Mouse (Mus musculus) liver (tissue): ENCODE data around the gene Cog5.

Experiments used
- DNase-seq: peaks from one replicate; pipeline ENCODE4 v3.0.0-alpha.2; 2020; ENCODE audit warnings: mixed read lengths

The Cog5 gene

DNA sequence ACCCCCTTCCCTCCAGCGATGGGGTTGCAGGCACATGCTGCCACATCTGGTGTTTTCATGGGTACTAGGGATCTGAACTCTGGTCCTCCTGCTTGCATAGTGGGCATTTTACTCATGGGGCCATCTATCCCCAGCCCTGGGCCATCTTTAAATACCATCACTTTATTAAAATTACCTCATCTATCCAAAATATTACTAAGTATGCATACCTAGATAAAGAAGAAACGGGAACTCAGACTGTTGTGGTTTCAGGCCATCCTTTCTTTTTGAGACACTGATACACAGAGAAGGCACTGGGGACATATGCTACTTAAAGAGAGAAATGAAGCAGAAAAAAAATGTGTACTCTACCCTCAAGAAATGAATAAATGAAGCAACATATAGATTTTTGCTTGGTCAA lies 331.8 kb downstream of the Cog5 start:
- DNase-seq, result no peak
